Mouse (Mus musculus): ENCODE data around the gene Gm1527. TPM values are rescaled to one million over a fixed set of nuclear protein-coding genes. Genes with fewer than 3 reads are reported as not detected.

Gene Gm1527
- polyA plus RNA-seq (2012; rRNA removed) = not detected in 2 replicates

DNA sequence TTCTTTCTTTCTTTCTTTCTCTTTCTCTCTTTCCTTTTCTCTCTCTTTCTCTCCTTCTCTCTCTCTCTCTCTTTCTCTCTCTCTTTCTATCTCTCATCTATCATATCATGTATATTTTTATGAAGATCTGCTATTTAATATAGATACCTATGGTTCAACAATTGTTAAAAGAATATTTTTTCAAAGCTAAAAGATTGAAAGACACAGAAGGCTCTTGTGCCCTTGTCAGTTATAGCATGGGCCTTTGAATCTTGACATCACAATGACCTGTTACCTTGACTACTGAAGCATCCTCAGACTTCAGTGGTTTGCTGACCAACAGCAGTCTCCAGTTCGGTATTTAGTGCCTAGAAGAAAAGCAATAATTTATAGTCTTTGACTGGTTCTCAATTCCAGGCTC is at the start of gene Gm1527:
Gene Gm1527 (plus strand): TSS at position 301 of the 400 bp plus-strand sequence.

Other genes with a start within 250 kb of the Gm1527 start
- gene Slc2a2, start 194.7 kb upstream of the Gm1527 start, polyA plus RNA-seq (2012; rRNA removed) = 56.0 and 57.7 TPM in 2 replicates
- 1.5 and 1.7 TPM in 2 replicates for gene Eif5a2, start 111.3 kb upstream of the Gm1527 start, polyA plus RNA-seq (2012; rRNA removed)
- gene Rpl22l1, start 87.2 kb upstream of the Gm1527 start, polyA plus RNA-seq (2012; rRNA removed) = 180 and 211 TPM in 2 replicates
- gene Egfem1, start 189.4 kb downstream of the Gm1527 start, polyA plus RNA-seq (2012; rRNA removed) = 0.25 and 0.90 TPM in 2 replicates